Mouse (Mus musculus) lung, postnatal 0 days (tissue): ENCODE results near the gene 4930535I16Rik. TPM values are rescaled to one million over a fixed set of nuclear protein-coding genes. Genes with fewer than 3 reads are reported as not detected.
A peak's percentile ranks its signal among the peaks of the same experiment; 100 is the strongest.

Experiments used
- ATAC-seq: fragments of 200-750 bp; cut with Nextera tagmentation; 2 replicates; pipeline ENCODE4 v1.8.0; 2017; ENCODE audit warnings: moderate library complexity
- DNase-seq: peaks from one replicate; pipeline ENCODE4 v3.0.0-alpha.2; 2016; ENCODE audit warnings: low spot score
- H3K27ac ChIP-seq: fragments of 300-500 bp; sonication (generic); 2 replicates; pipeline ENCODE4 v1.5.1; 2014; ENCODE audit warnings: antibody characterized with exemption, mild to moderate bottlenecking, low read length, mixed read lengths
- H3K27me3 ChIP-seq: fragments of 300-500 bp; sonication (generic); replicated peaks from 2 replicates; pipeline ENCODE4 v1.6.1; 2014; ENCODE audit warnings: low read length, mixed read lengths; ENCODE audit not compliant: insufficient read depth
- H3K36me3 ChIP-seq: fragments of 300-500 bp; sonication (generic); 2 replicates; pipeline ENCODE4 v1.6.1; 2014; ENCODE audit warnings: low read length, mixed read lengths; ENCODE audit not compliant: insufficient read depth
- H3K4me1 ChIP-seq: fragments of 300-500 bp; sonication (generic); 2 replicates; pipeline ENCODE4 v1.6.1; 2014; ENCODE audit warnings: antibody characterized with exemption, low read depth, low read length, mixed read lengths; ENCODE audit not compliant: insufficient read depth
- H3K4me2 ChIP-seq: fragments of 300-500 bp; sonication (generic); replicated peaks from 2 replicates; pipeline ENCODE4 v1.6.1; 2014; ENCODE audit warnings: low read depth, mild to moderate bottlenecking, low read length, moderate library complexity, mixed read lengths
- H3K4me3 ChIP-seq: fragments of 300-500 bp; sonication (generic); 2 replicates; pipeline ENCODE4 v1.5.1; 2014; ENCODE audit warnings: low read depth, low read length
- H3K9ac ChIP-seq: fragments of 300-500 bp; sonication (generic); replicated peaks from 2 replicates; pipeline ENCODE4 v1.6.1; 2014; ENCODE audit warnings: low read depth, mild to moderate bottlenecking
- H3K9me3 ChIP-seq: fragments of 300-500 bp; sonication (generic); 2 replicates; pipeline ENCODE4 v1.6.1; 2016; ENCODE audit warnings: low read length, mixed read lengths
- CTCF ChIP-seq: IDR thresholded peaks from 2 replicates; pipeline ENCODE4 v1.5.1; 2016; ENCODE audit warnings: antibody characterized with exemption, mild to moderate bottlenecking
- EP300 ChIP-seq: IDR thresholded peaks from 2 replicates; pipeline ENCODE4 v1.6.1; 2016; ENCODE audit warnings: antibody characterized with exemption, mild to moderate bottlenecking, control low read depth
- WGBS: fragments of 180-500 bp; shearing (Covaris S2); extraction: QIAGEN DNeasy Blood & Tissue Kit; methylation state at CpG from one replicate; pipeline ENCODE4 v1.1.7; 2014; 5-methylcytosine and 5-hydroxymethylcytosine counted together
- polyA plus RNA-seq: library from polyadenylated mRNA; unstranded; fragments of >200 nt; fragmentation: Nextera tagmentation; extraction: Ambion mirVana; gene quantifications from 2 replicates; pipeline ENCODE4 v1.2.1, GENCODE M21; 2015

The 4930535I16Rik gene
- polyA plus RNA-seq, 1 experiment from 2014 or later, result not detected

DNA sequence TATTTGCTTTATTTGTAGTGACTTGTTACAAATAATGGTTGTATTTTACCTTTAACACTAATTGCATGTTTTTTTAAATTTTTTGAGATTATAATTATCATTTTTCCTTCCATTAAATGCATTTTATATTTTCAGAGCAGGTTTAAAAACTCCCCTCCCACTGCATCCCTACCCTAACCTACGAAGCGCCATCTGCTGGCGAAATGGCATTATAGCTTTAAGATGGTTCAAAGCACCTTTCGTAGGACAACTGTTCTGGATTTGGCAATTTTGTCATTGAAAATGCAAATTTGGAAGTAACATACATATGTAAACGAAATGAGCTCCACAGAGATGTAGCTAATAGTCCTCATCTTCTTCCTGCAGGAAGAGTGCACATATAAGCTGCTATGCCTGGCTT lies 19.1 kb downstream of the 4930535I16Rik start:
- Histone ChIP-seq H3K4me3 (no peak overlapping the region), H3K9ac (no peak overlapping the region), H3K27ac (no peak overlapping the region), H3K9me3 (no peaks in the 10 kb centered on the region), H3K36me3 (no peaks in the 10 kb centered on the region), H3K4me2 (no peak overlapping the region), H3K4me1 (peaks cover 5% of the 10 kb centered on the region; the same call in 1 of the 2 replicates), H3K27me3 (no peaks in the 10 kb centered on the region)
- TF ChIP-seq EP300 (no peak), CTCF (peak; percentile 85)
- DNase-seq (peak; percentile 69), ATAC-seq (no peak)
- WGBS, result 9% methylated on average over 5 of the region's 5 CpGs

DNA sequence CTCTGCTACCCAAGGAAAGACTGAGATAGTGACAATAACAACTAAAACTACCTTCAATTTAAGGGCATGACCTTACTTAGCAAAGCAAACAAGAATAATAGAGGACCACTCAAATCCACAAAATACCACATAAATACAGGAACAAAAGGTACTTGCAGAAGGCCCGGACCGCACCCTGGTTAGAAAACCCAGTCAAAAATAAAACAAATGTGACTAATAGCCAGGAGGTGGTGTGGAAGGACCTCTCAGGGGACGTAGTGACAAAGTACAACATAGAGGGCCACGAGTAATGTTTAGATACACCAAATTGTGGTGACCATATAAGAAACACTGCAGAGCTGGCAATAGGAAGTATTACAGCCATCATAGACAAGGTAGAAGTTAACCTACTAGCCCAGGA lies 23.5 kb downstream of the 4930535I16Rik start:
- ATAC-seq, result peak; percentile 53
- Histone ChIP-seq H3K27me3 (no peaks in the 10 kb centered on the region), H3K4me2 (no peak overlapping the region; the same call in 1 of the 2 replicates), H3K4me1 (peaks cover 5% of the 10 kb centered on the region; the same call in 1 of the 2 replicates), H3K27ac (no peak overlapping the region), H3K4me3 (no peak overlapping the region), H3K9ac (no peak overlapping the region), H3K9me3 (no peaks in the 10 kb centered on the region), H3K36me3 (no peaks in the 10 kb centered on the region)
- WGBS, result 49% methylated on average over 4 of the region's 4 CpGs
- peak; percentile 63 for DNase-seq
- TF ChIP-seq CTCF (no peak), EP300 (no peak)

DNA sequence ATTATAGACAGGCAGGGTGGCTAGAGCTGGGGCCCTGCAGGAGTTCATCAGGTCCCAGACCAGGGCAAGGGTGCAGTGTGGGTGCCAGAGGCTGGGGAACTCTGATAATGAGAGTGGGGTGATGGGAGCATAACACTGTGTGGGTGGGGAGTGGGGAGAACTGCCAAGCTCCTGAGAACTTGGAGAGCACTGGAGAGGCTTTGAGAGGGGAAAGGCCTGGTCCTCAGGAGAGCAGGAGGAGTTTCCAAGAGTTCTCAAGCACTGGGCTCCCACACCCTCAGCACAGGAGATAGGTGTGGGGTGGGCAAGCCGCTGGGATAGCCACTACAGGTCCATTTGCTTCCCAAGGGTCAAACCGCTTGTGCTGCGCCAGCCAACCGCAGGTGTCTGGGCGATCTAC lies 24.1 kb downstream of the 4930535I16Rik start:
- Histone ChIP-seq H3K4me2 (no peak overlapping the region; the same call in 1 of the 2 replicates), H3K36me3 (no peaks in the 10 kb centered on the region), H3K4me1 (peaks cover 5% of the 10 kb centered on the region; the same call in 1 of the 2 replicates), H3K9ac (no peak overlapping the region), H3K4me3 (no peak overlapping the region), H3K9me3 (no peaks in the 10 kb centered on the region), H3K27me3 (no peaks in the 10 kb centered on the region), H3K27ac (no peak overlapping the region)
- whole genome bisulfite sequencing, result 61% methylated on average over 5 of the region's 5 CpGs
- DNase-seq (peak; percentile 87), ATAC-seq (peak; percentile 97)
- TF ChIP-seq EP300 (peak; percentile 81), CTCF (no peak)

Other genes with a start within 250 kb of the 4930535I16Rik start
- gene Macf1, start 233.7 kb downstream of the 4930535I16Rik start, polyA plus RNA-seq, result 181 and 221 TPM in 2 replicates
- gene Ndufs5, start 199.8 kb downstream of the 4930535I16Rik start, polyA plus RNA-seq, result 246 and 263 TPM in 2 replicates
- gene Akirin1, start 167.7 kb downstream of the 4930535I16Rik start, polyA plus RNA-seq, result 37.9 and 40.5 TPM in 2 replicates
- 0.25 and 0.35 TPM in 2 replicates for gene Rhbdl2, start 130.1 kb downstream of the 4930535I16Rik start, polyA plus RNA-seq
- 0.10 TPM in 1 of 2 replicates, not detected in the other for gene 4933427I04Rik, start 58.3 kb downstream of the 4930535I16Rik start, polyA plus RNA-seq
- gene Mycbp, start 13.2 kb downstream of the 4930535I16Rik start, polyA plus RNA-seq, result 73.0 and 81.0 TPM in 2 replicates
- 47.4 and 50.4 TPM in 2 replicates for gene Rragc, start 576 bp downstream of the 4930535I16Rik start, polyA plus RNA-seq